Mouse (Mus musculus) heart, embryonic 16.5 days (tissue): Measurements from ENCODE around the gene Tyw3. TPM values are rescaled to one million over a fixed set of nuclear protein-coding genes. Genes with fewer than 3 reads are reported as not detected.

Experiments
- ATAC-seq: fragments of 200-750 bp; cut with Nextera tagmentation; replicated peaks from 2 replicates; pipeline ENCODE4 v1.8.0; 2017; ENCODE audit warnings: moderate number of reproducible peaks; ENCODE audit not compliant: insufficient read depth, low FRiP score; ENCODE audit errors: extremely low read depth
- H3K27ac ChIP-seq: fragments of 300-500 bp; sonication (generic); 2 replicates; pipeline ENCODE4 v1.5.1; 2014; ENCODE audit warnings: mild to moderate bottlenecking, low read length, control low read depth, moderate library complexity
- H3K27me3 ChIP-seq: fragments of 300-500 bp; sonication (generic); 2 replicates; pipeline ENCODE4 v1.6.1; 2014; ENCODE audit warnings: low read length, mixed read lengths; ENCODE audit not compliant: control insufficient read depth, insufficient read depth
- H3K36me3 ChIP-seq: fragments of 300-500 bp; sonication (generic); 2 replicates; pipeline ENCODE4 v1.6.1; 2014; ENCODE audit not compliant: control insufficient read depth, insufficient read depth
- H3K4me1 ChIP-seq: fragments of 300-500 bp; sonication (generic); 2 replicates; pipeline ENCODE4 v1.6.1; 2014; ENCODE audit warnings: low read length, mixed read lengths; ENCODE audit not compliant: control insufficient read depth, insufficient read depth
- H3K4me2 ChIP-seq: fragments of 300-500 bp; sonication (generic); 2 replicates; pipeline ENCODE4 v1.6.1; 2014; ENCODE audit warnings: low read depth, mild to moderate bottlenecking, control low read depth, low read length
- H3K4me3 ChIP-seq: fragments of 300-500 bp; sonication (generic); 2 replicates; pipeline ENCODE4 v1.5.1; 2014; ENCODE audit warnings: mild to moderate bottlenecking, control low read depth, low read length
- H3K9ac ChIP-seq: fragments of 300-500 bp; sonication (generic); 2 replicates; pipeline ENCODE4 v1.6.1; 2014; ENCODE audit warnings: low read length, control low read depth
- H3K9me3 ChIP-seq: fragments of 300-500 bp; sonication (generic); replicated peaks from 2 replicates; pipeline ENCODE4 v1.6.1; 2016; ENCODE audit warnings: low read length; ENCODE audit not compliant: control insufficient read depth
- WGBS: fragments of 180-500 bp; shearing (Covaris S2); extraction: QIAGEN DNeasy Blood & Tissue Kit; methylation state at CpG from one replicate; pipeline ENCODE4 v1.1.7; 2014; 5-methylcytosine and 5-hydroxymethylcytosine counted together
- polyA plus RNA-seq: library from polyadenylated mRNA; unstranded; fragments of >200 nt; fragmentation: Nextera tagmentation; extraction: Ambion mirVana; gene quantifications from 2 replicates; pipeline ENCODE4 v1.2.1, GENCODE M21; 2015

Tyw3 gene
- polyA plus RNA-seq, 1 experiment from 2014 or later, result 6.8 TPM

GRCm38 (mm10) chr3:154604871-154605270, 8.0 kb upstream of the Tyw3 start:
- peaks cover 14% of the 10 kb centered on the region; the same call in 1 of the 2 replicates for H3K36me3 ChIP-seq
- no peaks in the 10 kb centered on the region for H3K4me1 ChIP-seq
- H3K9me3 ChIP-seq, result no peaks in the 10 kb centered on the region
- no peaks in the 10 kb centered on the region for H3K27me3 ChIP-seq
- no peak overlapping the region for H3K9ac ChIP-seq
- no peak overlapping the region for H3K27ac ChIP-seq
- no peak overlapping the region for H3K4me2 ChIP-seq
- H3K4me3 ChIP-seq, result no peak overlapping the region
- WGBS, result 73% methylated on average over 5 of the region's 5 CpGs
- ATAC-seq, result no peak

GRCm38 (mm10) chr3:154602141-154602540, 5.2 kb upstream of the Tyw3 start:
- H3K9me3 ChIP-seq, result no peaks in the 10 kb centered on the region
- H3K27ac ChIP-seq, result no peak overlapping the region
- H3K4me3 ChIP-seq, result no peak overlapping the region
- H3K9ac ChIP-seq, result no peak overlapping the region
- no peak overlapping the region for H3K4me2 ChIP-seq
- no peak for ATAC-seq
- H3K36me3 ChIP-seq, result peaks cover 13% of the 10 kb centered on the region; the same call in 1 of the 2 replicates
- peaks cover 5% of the 10 kb centered on the region; the same call in 1 of the 2 replicates for H3K4me1 ChIP-seq
- no peaks in the 10 kb centered on the region for H3K27me3 ChIP-seq

GRCm38 (mm10) chr3:154597561-154597960, 657 bp upstream of the Tyw3 start:
- H3K9me3 ChIP-seq, result no peaks in the 10 kb centered on the region
- H3K27me3 ChIP-seq, result no peaks in the 10 kb centered on the region
- H3K4me3 ChIP-seq, result peak overlapping the region; percentile 73
- H3K4me2 ChIP-seq, result peak overlapping the region; percentile 84
- WGBS, result 28% methylated on average over 7 of the region's 7 CpGs
- H3K9ac ChIP-seq, result peak overlapping the region; percentile 84
- peak overlapping the region; percentile 95 for H3K27ac ChIP-seq
- no peak for ATAC-seq
- H3K4me1 ChIP-seq, result peaks cover 9% of the 10 kb centered on the region; the same call in 1 of the 2 replicates
- peaks cover 14% of the 10 kb centered on the region; the same call in 1 of the 2 replicates for H3K36me3 ChIP-seq

- peaks cover 22% of the 10 kb centered on the region for H3K36me3 ChIP-seq
- H3K27ac ChIP-seq, result peak within 1 kb of the TSS; percentile 95
- H3K9me3 ChIP-seq, result no peaks in the 10 kb centered on the region
- H3K4me1 ChIP-seq, result peaks cover 9% of the 10 kb centered on the region; the same call in 1 of the 2 replicates
- peak within 1 kb of the TSS; percentile 73 for H3K4me3 ChIP-seq
- H3K4me2 ChIP-seq, result peak within 1 kb of the TSS; percentile 84
- peak within 1 kb of the TSS; percentile 84 for H3K9ac ChIP-seq
- peak; percentile 86 for ATAC-seq
- no peaks in the 10 kb centered on the region for H3K27me3 ChIP-seq
- under 1% methylated on average over 25 of the region's 25 CpGs for WGBS
These were observed 393 bp downstream of the Tyw3 start, which contains the start of gene Cryz for GRCm38 (mm10) chr3:154596488-154596933. Gene Cryz (plus strand): TSS chr3:154596711.

- Histone ChIP-seq H3K27me3 (no peaks in the 10 kb centered on the region), H3K9ac (no peak overlapping the region), H3K36me3 (peaks cover 31% of the 10 kb centered on the region), H3K9me3 (no peaks in the 10 kb centered on the region), H3K27ac (no peak overlapping the region), H3K4me1 (peaks cover 9% of the 10 kb centered on the region; the same call in 1 of the 2 replicates), H3K4me2 (no peak overlapping the region), H3K4me3 (no peak overlapping the region)
- WGBS, result 90% methylated on average over 6 of the region's 6 CpGs
- no peak for ATAC-seq
These were observed 2.7 kb downstream of the Tyw3 start for GRCm38 (mm10) chr3:154594156-154594555.

- no peak overlapping the region for H3K9ac ChIP-seq
- H3K4me1 ChIP-seq, result peaks cover 9% of the 10 kb centered on the region; the same call in 1 of the 2 replicates
- no peaks in the 10 kb centered on the region for H3K27me3 ChIP-seq
- no peak overlapping the region for H3K4me2 ChIP-seq
- H3K27ac ChIP-seq, result no peak overlapping the region
- no peaks in the 10 kb centered on the region for H3K9me3 ChIP-seq
- no peak overlapping the region for H3K4me3 ChIP-seq
- 90% methylated on average over 6 of the region's 6 CpGs for WGBS
- peaks cover 31% of the 10 kb centered on the region for H3K36me3 ChIP-seq
- ATAC-seq, result no peak
These were observed 3.3 kb downstream of the Tyw3 start for GRCm38 (mm10) chr3:154593596-154593995.

- WGBS, result 88% methylated on average over 3 of the region's 3 CpGs
- Histone ChIP-seq H3K9ac (no peak overlapping the region), H3K36me3 (peaks cover 34% of the 10 kb centered on the region), H3K27ac (no peak overlapping the region), H3K4me2 (no peak overlapping the region), H3K4me1 (peaks cover 4% of the 10 kb centered on the region; the same call in 1 of the 2 replicates), H3K9me3 (no peaks in the 10 kb centered on the region), H3K27me3 (no peaks in the 10 kb centered on the region), H3K4me3 (no peak overlapping the region)
- no peak for ATAC-seq
These were observed 5.3 kb downstream of the Tyw3 start for GRCm38 (mm10) chr3:154591621-154592020.

- peaks cover 34% of the 10 kb centered on the region for H3K36me3 ChIP-seq
- H3K4me1 ChIP-seq, result no peaks in the 10 kb centered on the region
- no peak overlapping the region for H3K4me2 ChIP-seq
- no peaks in the 10 kb centered on the region for H3K9me3 ChIP-seq
- H3K4me3 ChIP-seq, result no peak overlapping the region
- no peaks in the 10 kb centered on the region for H3K27me3 ChIP-seq
- no peak overlapping the region for H3K9ac ChIP-seq
- no peak for ATAC-seq
- WGBS, result 89% methylated on average over 5 of the region's 5 CpGs
- no peak overlapping the region for H3K27ac ChIP-seq
These were observed 5.9 kb downstream of the Tyw3 start for GRCm38 (mm10) chr3:154590971-154591370.

GRCm38 (mm10) chr3:154584351-154584750, 12.6 kb downstream of the Tyw3 start:
- Histone ChIP-seq H3K4me3 (no peak overlapping the region), H3K9ac (no peak overlapping the region), H3K27ac (no peak overlapping the region), H3K4me1 (no peaks in the 10 kb centered on the region), H3K36me3 (peaks cover 17% of the 10 kb centered on the region), H3K4me2 (no peak overlapping the region), H3K27me3 (no peaks in the 10 kb centered on the region), H3K9me3 (no peaks in the 10 kb centered on the region)
- no peak for ATAC-seq
- 86% methylated on average over 8 of the region's 8 CpGs for WGBS
